Mouse (Mus musculus) yolk sac, embryonic 10.5 days (tissue): ENCODE measurements around the gene Ppt2.
A peak's percentile ranks its signal among the peaks of the same experiment; 100 is the strongest.

Experiments
- DNase-seq: peaks from one replicate; pipeline ENCODE4 v3.0.0-alpha.2; 2017; ENCODE audit warnings: low spot score

Ppt2 gene

DNA sequence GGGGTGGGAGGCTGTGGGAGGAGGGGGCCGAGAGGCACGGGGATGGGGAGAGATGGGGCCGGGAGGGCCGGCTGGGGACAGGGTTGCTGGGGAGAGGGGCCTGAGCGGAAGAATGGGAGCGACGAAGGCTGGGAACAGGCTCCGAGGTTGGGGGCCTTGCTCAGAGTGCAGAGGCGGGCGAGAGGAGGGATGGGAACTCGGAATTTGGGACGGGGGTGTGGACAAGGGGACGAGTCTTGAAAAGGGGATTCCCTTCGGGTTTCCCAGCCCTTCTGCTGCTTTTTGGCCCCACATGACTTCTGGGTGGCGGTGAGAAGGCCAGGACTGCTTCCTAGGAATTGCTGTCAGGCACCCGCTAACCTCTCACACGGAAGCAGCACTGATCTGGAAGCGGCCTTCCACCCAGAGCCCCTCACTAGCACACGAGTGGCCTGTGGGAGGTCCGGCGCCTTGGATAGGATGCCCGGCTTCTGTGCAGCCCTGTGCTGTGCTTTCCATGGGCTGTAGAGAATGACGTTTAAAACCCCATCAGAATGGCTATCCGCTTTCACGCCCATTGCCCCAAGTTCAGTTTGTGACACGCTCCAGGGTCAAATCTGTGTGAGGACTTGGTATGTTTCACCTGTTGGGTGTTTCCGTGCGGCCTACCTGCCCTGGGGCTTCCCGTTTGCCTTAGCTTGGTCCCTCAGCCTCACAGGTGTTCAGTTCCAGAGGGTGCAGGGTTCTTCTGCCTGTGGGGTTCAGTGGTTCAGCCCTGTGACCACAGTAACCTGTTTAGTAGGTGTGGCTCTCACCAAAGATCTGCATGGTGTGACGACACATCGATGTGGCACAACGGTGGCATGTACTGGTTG, 21.9 kb downstream of the Ppt2 start:
- no peak for DNase-seq

- peak; percentile 96 for DNase-seq
Measured at GRCm38 (mm10) chr17:34605609-34606008, 22.7 kb downstream of the Ppt2 start.

GRCm38 (mm10) chr17:34604511-34605237, 23.6 kb downstream of the Ppt2 start:
- peak; percentile 46 for DNase-seq

DNA sequence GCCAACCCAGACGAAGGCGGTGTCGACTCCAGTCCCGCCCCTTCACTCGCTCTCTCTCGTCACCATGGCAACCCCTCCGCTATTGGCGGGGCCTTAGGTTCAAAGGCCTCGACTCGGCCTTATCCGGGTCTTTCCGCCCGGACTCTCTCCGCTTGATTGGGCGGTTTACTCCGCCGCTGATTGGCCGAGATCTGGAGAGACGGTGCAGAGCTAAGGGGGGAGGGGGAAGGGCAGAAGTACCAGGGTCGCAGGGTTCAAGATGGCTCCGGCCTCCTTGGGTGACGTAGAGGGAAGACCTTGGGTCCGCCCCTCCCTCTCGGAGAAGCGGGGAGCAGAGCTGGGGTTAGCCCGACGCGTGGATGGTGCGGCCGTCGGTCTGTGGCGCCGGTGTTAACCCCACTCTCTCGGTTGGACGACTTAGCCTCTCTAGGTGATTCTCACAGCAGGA, 24.2 kb downstream of the Ppt2 start, which contains the start of gene Agpat1:
Gene Agpat1 (plus strand): TSS at position 202 of the 448 bp plus-strand sequence.
- DNase-seq = no peak

- DNase-seq = peak; percentile 100
Measured at GRCm38 (mm10) chr17:34603375-34604060, 24.8 kb downstream of the Ppt2 start, which contains the start of gene Rnf5. TSS of gene Rnf5 (minus strand) at chr17:34603690.

DNA sequence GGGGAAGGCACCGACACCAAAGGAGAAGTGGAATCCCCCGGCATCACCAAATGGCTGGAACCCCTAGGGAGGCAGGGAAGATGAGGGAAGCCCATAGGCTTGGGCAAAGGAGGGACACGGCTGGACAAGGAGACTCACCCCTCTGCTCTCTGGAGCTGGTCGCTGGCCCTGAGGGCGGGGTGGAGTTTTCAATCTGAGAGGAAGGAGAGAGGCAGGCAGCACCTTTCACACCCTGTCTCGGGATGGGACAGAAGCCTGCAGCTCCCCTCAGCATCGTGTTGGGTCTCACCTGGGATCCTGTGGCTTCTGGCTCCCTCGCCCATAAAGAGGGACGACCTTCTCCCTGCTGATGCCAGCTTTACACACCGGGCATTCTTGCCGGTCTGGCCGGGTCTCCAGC, 26.5 kb downstream of the Ppt2 start:
- DNase-seq = no peak

GRCm38 (mm10) chr17:34599891-34600290, 28.4 kb downstream of the Ppt2 start:
- no peak for DNase-seq

DNA sequence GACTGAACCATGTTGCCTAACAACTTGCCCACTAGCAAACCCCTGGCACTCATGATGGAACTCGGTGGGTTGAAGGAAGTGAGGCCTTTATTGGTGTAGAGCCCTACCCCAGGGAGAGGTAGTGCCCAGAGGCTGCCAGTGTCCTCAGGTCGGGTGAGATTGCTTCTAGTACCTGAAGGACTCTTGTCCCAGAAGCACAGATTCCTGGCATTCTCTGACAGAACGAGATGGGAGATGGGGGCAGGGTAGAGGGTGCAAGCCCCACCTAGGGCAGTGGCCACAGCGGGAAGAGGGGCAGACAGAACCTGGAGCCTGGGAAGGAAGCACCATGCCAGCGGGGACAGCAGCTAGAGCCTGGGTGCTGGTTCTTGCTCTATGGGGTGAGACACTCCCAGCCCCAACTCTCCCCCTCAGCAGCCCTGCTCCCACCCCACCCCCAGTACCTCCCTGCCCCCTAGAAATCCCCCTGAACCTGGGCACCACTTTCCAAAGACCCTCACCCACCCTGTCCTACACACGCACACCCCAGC, 30.7 kb downstream of the Ppt2 start, which contains the start of gene Ager:
Gene Ager (plus strand): TSS at position 297 of the 530 bp plus-strand sequence.
- DNase-seq = no peak

DNA sequence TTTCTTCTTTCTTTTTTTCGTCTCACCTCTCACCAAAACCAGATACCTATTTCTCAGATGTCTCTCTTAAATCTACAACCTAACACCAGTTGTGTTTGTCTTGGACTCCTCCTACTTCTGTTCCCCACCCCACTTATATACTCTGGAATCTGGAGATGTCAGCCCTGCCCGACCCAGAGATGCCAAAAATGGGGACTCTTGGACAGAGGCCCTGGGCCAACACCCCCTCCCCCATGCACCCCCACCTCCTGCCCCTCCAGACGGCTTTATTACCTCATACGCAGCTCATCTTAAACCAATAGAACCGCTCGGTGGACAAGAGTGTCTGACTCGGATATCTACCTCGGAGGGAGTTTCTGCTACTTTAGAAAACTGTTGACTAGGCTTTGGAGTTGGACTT, 32.2 kb downstream of the Ppt2 start:
- DNase-seq = no peak

DNA sequence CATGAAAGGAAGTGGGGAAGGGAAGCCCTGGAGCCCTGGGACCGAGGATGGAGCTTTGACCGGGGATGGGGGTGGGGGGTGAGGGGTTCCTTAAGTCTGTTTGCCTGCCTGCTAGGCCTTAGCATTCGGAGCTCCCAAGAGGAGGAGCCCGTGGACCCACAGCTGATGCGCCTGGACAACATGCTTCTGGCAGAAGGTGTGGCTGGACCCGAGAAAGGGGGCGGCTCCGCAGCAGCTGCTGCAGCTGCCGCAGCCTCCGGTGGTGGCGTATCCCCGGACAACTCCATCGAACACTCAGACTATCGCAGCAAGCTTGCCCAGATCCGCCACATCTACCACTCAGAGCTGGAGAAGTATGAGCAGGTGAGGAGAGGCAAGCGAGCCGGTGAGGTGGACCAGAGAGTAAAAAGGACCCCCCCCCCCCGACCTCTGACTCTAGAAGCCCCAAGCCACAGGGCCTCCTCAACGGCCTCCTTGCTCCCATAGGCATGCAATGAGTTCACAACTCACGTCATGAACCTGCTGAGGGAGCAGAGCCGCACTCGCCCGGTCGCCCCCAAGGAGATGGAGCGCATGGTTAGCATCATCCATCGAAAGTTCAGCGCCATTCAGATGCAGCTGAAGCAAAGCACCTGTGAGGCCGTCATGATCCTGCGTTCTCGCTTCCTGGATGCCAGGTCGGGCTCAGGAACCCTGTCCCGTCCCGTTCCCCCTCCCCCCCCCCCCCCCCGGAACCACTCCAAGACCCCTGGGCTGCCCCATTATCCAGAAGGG, 34.4 kb downstream of the Ppt2 start:
- no peak for DNase-seq

DNA sequence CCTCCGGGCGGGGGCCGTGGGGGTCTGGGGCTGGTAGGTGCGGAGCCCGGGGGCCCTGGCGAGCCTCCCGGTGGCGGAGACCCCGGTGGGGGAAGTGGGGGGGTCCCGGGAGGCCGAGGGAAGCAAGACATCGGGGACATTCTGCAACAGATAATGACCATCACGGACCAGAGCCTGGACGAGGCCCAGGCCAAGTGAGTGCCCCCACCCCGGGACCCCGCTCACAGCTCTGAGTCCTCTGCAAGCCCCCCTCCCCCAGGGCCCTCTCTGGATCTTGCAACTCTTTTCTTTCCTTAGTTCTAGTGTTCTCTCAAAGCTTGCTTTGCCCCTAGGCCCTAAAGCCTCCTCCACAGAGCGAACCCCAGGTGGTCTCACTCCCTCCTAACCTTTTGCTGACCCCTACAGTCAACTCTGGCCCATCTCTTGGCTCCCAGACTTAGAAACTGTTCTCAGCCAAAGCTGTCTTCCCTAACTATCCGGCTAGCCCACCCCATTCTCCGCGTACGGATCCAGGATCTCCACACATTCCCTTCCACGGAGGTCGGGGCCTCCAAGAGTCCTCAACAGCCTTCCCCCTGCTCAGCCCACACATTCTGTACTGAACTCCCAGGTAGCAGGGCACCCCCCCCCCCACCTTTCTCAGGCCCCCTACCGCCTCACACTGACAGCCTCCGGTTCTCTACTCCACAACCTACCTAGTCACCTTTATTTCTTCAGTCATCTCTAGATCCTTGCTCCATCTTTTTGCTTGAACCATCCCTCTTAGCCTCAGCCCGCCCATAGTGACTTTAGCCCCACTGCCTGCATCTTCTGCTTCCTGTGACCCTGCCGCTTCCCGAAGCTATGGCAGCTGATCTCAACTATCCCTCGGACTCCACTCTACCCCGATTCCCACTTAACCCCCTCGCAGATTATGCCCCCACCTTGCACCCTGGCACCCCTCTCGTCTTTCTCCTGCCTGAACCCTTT, 35.4 kb downstream of the Ppt2 start:
- peak; percentile 47 for DNase-seq

DNA sequence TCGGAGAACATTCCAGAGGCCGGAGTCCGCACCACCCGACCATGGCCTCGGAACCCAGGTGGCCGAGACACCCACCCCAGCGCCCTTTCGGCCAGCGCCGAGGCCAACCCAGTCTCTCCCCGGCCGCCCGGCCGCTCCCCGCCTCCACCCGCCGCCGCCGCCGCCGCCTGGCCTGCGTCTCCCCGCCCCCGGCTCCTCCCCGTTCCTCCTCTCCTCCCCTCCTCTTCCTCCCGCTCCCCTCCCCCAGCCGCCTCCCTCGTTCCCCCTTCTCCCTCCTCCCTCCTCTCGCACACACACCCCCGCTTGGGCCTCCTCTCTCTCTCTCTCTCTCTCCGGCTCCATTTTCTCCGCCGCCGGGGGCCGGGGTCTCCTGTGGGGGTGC, 36.3 kb downstream of the Ppt2 start:
- peak; percentile 97 for DNase-seq

- DNase-seq = peak; percentile 43
Measured at GRCm38 (mm10) chr17:34591029-34591993, 37.0 kb downstream of the Ppt2 start, which contains the start of gene Pbx2. TSS of gene Pbx2 (plus strand) at chr17:34591266.

- DNase-seq = no peak
Measured at GRCm38 (mm10) chr17:34590154-34590987, 37.9 kb downstream of the Ppt2 start.

DNA sequence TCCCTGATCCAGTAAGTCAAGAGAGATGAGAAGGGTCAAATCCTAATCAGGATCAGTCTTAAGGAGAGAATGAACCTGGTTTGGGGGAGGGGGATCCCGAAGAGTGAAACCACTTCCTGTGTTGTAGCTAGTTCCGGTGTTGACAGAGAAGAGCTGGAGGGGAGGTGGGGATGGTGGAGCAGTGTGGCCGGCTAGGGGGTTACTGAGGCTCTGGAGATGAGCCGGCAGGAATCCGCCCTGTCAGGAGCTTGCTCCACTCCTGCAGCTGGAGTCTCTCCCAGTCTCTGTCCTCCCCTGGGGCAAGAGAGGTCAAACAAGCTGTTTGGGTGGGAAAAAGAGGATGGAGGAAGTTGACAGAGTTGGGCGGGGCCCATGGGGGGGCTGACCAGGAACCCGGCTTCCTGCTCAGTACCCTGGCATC, 38.6 kb downstream of the Ppt2 start, which contains the start of gene Gpsm3:
Gene Gpsm3 (plus strand): TSS at position 126 of the 421 bp plus-strand sequence.
- DNase-seq = peak; percentile 51

DNA sequence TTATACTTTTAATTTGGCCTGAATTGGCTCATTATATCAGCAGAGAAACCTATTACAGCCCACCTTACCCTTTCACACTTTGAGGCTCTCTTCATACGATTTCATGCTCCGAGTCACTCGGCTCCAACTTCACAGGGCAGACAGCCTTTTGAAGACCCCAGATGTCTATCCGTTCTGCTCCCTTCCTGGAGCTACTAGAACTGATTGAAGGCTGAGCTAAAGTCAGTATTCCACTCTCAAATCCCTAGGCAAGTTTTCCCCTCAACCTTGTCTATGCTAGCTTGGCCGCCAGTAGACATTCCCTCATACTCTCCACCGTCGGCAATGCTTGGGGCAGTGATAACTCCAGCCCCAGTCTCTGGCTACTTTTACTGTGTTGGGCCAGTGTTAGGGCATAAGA, 39.1 kb downstream of the Ppt2 start:
- DNase-seq = no peak

- no peak for DNase-seq
Measured at GRCm38 (mm10) chr17:34588767-34589166, 39.5 kb downstream of the Ppt2 start.

DNA sequence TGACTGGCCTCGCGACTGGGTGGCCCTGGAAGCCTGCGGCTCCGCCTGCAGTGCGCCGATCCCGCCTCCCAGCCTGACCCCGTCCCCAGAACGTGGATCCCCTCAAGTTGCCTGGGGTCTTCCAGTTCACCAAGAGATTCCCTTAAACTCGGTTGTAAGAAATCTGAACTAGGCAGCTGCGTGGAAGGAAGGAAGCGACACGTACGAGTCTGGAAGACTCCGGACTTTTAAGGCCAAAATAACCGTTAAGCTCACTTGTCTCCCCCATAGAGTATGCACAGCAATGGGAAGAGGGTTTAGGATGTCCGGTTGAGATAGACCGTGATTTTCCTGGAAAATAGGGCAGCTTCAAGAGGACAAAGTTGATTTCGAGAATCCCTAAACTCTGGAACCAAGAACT, 40.5 kb downstream of the Ppt2 start:
- no peak for DNase-seq
